Mouse (Mus musculus) left cerebral cortex, adult 11 months (tissue): ENCODE measurements at regions not wholly inside any gene's neighbourhood (a gene's known extent, or its start where the extent isn't known, plus 50 kb on each side); places are given as distances from the start of the nearest gene placed in this dataset.
A peak's percentile ranks its signal among the peaks of the same experiment; 100 is the strongest.
"Not testable (repeated sequence)": the region's sequence is repeated elsewhere in the genome, so short reads cannot be mapped to it uniquely, and the experiment has no call there.

Experiments
- DNase-seq: peaks from one replicate; pipeline ENCODE4 v3.0.0; 2022; ENCODE audit warnings: low spot score

DNA sequence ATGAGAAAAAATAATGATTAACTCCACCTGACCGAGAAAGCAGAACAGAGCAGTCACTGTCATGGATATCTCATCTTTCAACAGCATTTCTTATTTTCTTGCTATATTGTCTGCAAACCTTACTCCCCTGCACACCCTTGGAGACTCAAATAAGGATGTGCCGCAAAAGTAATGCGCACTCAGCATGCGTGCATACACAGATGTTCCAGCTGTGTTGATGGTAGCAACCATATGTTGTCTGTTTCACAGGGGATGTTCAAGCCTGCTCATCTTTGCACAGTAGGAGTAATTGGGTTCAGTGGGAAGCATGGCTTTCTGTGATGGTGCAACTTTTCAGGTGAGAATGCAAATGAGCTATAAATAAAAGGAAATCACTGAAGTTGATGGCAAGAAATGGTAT, 1182.9 kb upstream of the Manea start:
- no peak for DNase-seq

DNA sequence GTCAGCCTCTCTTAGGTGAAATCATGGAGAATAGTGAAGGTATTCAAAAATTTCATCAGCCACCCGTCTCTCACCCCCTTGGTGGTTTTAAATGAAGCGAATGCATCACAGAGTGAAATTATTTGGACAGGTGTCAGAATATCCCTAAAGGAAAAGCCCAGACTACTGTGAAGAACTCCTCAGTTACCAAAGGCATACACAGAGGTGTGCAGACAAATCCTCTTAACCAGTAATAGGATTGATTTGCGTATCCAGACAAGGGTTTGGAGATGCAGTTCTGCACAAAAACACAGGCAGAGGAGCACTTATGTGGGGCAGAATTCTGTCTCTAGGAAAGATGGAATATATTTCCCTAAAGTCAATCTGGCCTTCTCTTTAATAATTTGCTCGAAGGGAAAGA, 1173.6 kb upstream of the Manea start:
- DNase-seq = no peak

DNA sequence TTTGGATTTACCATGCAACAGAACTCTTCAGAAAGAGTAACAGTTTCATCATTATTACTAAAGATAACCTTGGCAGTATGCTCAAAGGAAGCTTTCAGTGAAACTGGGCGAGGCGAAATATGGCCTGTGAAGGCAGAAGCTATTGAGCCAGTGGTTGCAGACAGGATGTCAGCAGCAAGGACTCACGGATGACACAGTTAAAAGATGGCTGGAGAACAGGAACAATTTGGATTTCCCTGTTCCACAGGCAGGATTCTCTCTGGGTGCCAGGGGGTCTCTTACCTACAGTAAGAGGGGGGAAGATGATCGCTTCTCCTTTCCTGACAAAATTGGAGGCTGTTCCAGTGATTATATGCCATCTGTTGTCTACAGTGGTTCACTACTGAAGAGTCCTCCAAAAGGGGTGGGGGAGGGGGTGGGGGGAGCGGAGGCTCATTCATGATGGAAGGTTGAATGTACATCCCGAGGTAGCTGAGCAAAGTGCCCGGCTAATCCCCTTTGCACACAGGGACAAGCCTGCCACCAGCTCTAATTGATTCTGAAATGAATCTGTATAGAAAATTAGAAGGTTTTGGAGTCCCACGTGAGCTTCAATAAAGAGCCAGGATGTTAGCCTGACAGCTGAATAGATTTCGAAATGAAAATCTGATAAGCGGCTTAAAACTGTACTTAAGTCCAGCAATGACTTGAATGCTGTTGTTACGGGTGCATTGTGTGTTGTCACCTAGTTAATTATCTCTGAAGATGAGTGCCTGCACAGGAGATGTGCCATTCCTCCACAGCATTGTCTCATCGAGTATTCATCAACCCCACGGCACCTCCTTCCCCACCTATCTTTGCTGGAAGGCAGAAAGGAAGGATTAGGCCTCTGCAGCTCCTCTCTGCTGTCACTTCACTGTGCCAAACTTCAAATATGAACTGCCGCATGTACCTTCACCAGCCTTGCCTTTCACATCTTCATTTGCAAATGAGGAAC, 1158.4 kb upstream of the Manea start:
- no peak for DNase-seq

DNA sequence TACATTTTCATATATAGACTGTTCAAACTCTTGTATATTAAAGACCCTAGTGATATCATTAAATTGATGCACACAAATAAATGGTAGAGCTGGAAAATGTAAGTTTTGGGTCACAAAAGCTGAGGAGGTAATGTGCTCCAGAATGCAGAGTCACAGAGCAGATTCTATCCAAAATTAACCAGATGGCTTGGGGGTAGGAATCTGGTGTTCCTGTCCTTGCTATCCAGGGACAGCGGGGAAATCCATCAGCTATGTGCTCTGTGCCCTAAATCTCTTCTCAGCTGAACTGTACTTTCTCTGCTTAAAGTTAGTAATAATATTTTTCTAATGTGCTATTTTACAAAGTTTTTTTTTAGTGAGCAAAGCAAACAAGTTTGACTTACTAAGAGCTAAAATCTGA, 1151.2 kb upstream of the Manea start:
- no peak for DNase-seq

DNA sequence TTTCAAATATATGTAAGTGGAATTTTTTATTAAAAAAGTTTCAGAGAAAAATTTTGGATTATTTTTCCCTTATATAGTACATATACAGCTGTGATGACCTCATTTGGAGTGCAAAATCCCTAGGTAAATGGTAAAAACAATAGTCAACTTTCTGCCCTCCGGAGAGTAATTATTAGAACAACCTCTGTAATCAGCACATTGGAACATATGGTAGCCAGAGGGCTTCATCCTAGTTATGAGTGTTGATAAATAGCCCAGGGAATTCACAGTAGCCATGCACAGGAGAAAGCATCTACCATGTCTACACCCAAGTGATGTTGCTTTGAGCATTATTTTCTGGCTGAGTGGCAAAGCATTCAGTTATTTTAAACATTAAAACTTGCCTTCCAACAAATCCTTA, 1150.6 kb upstream of the Manea start:
- no peak for DNase-seq

DNA sequence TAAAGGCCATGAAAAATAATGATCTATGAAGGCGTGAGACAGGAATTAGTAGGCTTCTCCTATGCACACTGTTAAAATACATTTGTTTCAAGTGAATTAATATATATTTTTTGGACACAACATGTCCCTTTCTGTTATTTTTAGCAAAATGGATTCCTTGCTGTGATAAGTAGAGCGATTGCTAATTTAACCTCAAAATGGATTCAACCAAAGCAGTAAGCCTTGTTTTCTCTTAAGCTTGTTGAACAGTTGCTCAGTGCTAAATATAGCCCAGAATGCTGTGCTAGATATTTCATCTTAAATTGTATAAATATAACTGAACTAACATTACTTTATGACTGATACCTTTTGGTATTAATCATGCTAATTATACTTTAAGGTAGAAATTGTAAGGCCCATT, 1144.6 kb upstream of the Manea start:
- no peak for DNase-seq

DNA sequence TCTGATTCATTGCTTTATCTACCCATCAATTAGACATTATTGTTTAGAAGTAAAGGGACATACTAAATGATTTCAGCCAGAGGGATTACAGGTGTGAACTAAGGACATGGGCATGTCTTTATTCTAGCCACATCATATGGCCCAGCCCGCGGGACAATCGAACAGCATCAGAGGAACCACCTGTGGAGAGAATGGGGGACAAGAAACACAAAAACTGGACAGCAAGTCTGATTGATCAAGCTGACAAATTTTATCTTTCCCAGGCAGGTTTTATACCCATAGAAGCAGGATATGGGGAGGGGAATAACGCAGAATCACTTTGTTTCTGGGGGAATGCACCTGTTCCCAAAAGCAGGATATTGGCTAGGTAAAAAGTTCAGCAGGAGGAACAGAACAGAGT, 1103.2 kb upstream of the Manea start:
- DNase-seq = no peak

DNA sequence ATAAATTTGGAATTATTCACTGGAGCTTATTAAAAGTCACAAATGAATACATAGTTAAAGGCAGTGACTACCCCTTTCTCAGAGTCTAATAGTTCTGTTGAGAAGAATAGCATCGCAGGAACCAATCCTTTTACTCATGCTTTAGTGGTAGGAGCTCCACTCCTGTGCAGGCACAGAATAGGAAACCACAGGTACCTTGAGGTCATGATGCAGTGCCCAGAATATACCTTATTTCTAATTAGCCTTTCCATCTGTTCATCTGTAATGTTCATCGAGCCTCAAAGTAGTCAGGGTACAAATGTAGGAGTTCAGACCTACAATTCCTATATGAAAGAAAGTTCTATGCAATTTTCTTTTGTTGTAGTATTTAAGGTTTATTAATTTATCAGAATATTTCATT, 1099.6 kb upstream of the Manea start:
- no peak for DNase-seq

DNA sequence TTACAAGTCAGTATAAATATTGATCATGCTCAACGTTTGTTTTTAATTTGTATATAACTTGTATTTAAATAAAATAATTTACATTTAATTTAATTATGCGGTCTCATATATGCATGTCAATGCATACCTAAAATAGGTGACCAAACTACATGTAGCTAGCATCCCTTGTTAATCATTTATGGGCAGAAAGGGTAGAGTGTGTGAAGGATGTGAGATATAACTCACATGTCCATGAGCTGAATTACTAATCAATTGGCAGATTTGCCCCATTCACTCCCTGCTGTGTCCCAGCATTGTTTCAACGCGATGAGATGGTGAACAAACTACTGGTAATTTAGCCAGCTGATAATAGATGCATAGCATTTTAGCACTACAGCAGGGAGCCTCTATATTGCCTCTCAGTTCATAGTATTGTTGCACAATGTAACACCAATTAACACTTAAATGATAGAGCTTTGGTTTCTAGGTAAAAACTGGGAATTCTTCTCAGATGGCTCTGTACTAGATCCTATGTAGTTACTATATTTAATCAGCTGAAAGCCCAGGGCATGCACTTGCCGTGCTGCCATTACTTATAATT, 1082.6 kb upstream of the Manea start:
- DNase-seq = no peak

DNA sequence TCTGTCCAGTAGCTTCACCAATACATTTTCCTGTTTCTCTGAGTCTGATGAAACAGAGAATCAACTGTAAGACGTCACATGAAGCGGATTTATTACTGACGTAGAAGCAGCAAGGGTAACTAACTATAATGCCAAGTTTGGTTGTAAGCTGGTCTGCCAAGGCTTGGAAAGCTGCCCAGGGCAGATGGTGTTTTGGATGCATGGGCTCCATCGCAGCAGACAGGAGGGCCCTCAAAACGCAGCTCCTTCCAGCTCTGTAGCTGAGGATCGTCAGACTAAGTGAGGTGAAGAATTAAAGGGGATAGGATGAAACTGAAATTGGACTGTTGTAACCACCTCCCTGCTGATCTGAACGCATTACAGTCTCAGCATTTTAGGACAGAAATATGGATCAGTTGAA, 1079.2 kb upstream of the Manea start:
- peak; percentile 2 for DNase-seq

DNA sequence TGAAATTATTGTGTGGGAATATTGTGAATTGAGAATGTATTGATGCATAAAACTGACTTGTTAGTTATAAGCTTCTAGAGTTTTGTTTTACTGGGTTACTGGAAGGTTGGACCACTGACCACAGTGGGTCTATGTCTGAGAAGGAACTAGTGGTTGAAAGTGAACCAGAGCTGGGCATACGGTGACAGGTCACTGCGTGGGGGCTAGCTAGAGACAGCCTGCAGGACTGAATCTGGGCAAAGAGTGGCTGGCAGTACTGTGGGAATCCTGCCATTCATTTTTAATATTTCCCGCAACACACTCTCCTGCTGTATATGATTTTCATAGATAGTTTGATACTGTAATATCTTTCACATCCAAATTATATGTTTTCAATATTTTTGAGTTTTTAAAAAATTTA, 1077.2 kb upstream of the Manea start:
- no peak for DNase-seq

DNA sequence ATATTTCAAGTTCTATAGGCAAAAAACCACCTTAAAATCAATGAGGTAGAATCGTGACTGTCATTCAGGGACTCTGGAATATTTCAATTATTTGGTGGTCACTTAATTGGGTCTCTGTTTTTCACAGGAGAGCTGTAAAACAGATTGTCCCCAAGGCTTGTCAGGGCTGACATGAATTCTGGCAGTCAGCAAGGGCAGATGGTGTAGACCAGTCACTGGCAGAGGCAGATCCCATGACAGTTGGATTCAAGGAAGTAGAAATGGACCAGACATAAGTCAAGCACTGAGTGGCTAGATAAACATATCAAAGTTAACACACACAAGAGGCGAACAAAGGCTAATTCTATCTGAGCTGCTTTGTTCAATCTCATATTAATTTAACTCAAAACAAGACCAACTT, 1071.8 kb upstream of the Manea start:
- no peak for DNase-seq

DNA sequence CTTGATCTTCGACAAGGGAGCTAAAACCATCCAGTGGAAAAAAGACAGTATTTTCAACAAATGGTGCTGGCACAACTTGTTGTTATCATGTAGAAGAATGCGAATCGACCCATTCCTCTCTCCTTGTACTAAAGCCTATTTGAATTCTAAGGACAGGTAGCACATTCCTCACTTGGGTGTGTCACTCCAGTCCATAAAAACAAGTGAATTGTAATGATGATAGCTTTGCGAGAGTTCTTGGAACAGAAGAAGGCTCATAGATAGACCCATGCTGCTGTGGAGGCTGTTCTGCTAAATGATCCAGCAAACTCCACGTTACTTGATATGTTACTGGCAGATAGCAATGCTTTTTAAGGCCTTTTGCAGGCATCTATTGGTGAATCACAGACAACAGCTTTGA, 1038.2 kb upstream of the Manea start:
- DNase-seq = not testable (repeated sequence)

DNA sequence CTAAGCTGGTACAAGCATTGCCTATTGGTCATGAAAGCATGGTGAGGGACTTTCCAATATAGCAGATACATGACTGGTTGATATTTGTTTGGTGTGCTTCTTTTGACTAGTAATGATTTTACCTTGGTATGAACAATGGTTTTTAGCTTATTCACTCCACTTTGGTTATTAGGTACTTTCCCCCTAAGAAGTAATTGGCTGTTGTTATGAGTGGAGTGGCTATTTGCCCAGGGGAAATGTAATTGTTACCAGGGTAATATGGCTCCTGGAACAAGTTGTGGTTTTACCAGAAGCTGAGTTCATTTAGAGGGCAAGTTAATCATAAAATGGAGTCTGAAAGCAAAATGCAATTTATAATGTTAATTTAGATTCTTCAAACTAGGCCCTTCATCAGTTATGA, 1000.2 kb upstream of the Manea start:
- no peak for DNase-seq

DNA sequence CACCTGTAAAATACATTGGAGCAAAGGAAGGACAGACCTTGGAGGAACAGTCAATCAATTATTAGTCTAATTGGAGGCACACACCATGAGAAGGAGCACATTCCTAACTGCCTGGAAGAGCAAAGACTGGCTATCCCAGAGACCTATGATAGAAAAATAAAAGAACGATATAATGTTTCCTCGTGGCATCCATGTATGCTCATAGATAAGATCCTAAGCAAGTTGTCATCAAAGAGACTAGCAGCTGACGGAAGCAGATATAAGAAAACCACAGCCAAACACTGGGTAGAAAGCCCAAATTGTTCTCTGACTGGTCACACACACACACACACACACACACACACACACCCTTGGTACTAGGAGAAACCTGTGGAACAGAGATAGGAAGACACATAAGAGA, 986.6 kb upstream of the Manea start:
- no peak for DNase-seq
